Mouse (Mus musculus): ENCODE measurements at regions not wholly inside any gene's neighbourhood (a gene's known extent, or its start where the extent isn't known, plus 50 kb on each side); places are given as distances from the start of the nearest gene placed in this dataset.
"Not testable (repeated sequence)": the region's sequence is repeated elsewhere in the genome, so short reads cannot be mapped to it uniquely, and the experiment has no call there.

DNA sequence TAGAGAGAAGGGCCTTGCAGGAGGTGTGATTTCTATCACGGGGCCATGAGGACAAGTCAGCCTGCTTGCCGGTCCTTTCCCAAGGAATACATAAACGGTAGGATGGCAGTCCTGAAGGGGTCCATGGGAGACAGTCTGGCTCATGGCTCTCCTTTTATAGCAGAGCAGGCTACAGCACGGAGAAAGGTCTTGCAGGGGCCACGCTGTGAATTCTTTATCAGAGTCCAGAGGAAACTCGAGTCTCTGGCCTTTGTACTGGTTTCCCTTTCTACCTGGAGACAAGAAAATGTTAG lies 1984.0 kb downstream of the 4930444P10Rik start:
- H3K27ac ChIP-seq (replicated peaks; ENCODE audit: low read depth, low read length): no peak overlapping the region

DNA sequence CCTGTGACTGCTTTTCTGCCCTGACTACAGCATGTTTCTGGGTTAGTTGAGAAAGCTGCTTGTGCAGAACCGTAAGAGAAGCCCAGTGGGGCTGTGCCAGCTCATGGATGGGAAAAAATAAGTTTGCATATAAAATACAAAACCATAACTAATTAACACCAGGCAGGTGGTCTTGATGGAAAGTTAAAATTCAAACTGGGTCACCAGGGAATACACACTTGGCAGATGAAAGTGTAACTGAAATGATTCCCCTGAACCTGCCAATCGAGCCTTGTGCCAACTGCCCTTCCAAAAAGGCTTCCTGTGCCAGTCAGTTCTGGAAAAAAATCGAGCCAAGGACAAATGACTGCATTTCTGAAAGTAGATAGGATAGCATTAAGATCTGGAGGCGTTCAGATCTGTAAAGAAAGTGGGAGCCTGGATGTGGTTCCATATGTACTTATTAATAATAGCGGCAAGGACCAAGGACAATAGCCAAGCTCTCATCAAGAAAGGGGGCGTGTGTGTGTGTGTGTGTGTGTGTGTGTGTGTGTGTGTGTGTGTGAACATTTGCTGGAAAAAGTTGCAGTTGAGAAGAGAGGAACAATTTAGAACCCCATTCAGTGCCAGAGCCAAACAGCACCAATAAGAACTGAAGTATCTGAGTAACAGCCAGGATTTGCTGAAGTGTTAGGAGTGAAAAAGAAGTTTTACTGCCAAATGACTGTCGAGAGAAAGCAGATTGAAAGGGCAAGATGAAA lies 1984.5 kb downstream of the 4930444P10Rik start:
- Histone ChIP-seq H3K36me3 (ENCODE audit: control insufficient read depth, insufficient read depth, low read length) (no peaks in the 10 kb centered on the region), H3K9me3 (ENCODE audit: control insufficient read depth, low read length) (0 out of 2 replicates have a peak, but pooled peaks cover 5% of the 10 kb centered on the region), H3K27ac (replicated peaks; ENCODE audit: low read depth, low read length) (no peak overlapping the region), H3K27me3 (ENCODE audit: control insufficient read depth, insufficient read depth, low read length) (no peaks in the 10 kb centered on the region), H3K4me2 (ENCODE audit: low read length) (no peak overlapping the region), H3K4me1 (ENCODE audit: control insufficient read depth, insufficient read depth, low read length) (no peaks in the 10 kb centered on the region), H3K9ac (replicated peaks; ENCODE audit: low read length) (no peak overlapping the region), H3K4me3 (replicated peaks; ENCODE audit: low read depth, low read length) (no peak overlapping the region)
- ATAC-seq (ENCODE audit: low FRiP score, low TSS enrichment) (peak; percentile 60; the same call in 1 of the 2 replicates), DNase-seq (peak; percentile 65)
- 66% methylated on average over 7 of the region's 7 CpGs for WGBS

More for the DNA sequence above, 1984.0 kb downstream of the 4930444P10Rik start:
- H3K27me3 ChIP-seq (ENCODE audit: control insufficient read depth, insufficient read depth, low read length): no peaks in the 10 kb centered on the region
- H3K4me2 ChIP-seq (ENCODE audit: low read length): no peak overlapping the region
- ATAC-seq (ENCODE audit: low FRiP score, low TSS enrichment) (no peak), DNase-seq (no peak)
- H3K9me3 ChIP-seq (ENCODE audit: control insufficient read depth, low read length): 0 out of 2 replicates have a peak, but pooled peaks cover 5% of the 10 kb centered on the region
- no peaks in the 10 kb centered on the region for H3K4me1 ChIP-seq (ENCODE audit: control insufficient read depth, insufficient read depth, low read length)
- H3K4me3 ChIP-seq (replicated peaks; ENCODE audit: low read depth, low read length): no peak overlapping the region
- H3K36me3 ChIP-seq (ENCODE audit: control insufficient read depth, insufficient read depth, low read length): no peaks in the 10 kb centered on the region
- 49% methylated on average over 6 of the region's 6 CpGs for WGBS
- no peak overlapping the region for H3K9ac ChIP-seq (replicated peaks; ENCODE audit: low read length)

DNA sequence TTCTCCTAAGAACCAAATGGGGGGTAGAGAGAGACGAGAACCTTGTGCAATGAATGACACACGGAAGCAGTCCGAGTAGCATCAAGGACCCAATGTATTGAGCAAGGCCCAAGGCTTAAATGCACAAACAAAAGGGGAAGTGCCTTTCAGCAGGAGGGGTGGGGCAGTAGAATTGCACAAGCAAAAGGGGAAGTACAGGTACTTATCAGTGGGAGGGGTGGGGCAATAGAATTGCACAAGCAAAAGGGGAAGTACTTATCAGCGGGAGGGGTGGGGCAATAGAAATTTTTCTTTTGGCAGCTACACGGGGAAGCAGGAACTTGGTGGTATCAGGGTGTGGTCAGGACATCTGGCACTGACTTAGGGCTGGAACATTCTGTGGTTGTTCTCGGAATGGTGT lies 1987.6 kb downstream of the 4930444P10Rik start:
- not testable (repeated sequence) for ATAC-seq (ENCODE audit: low FRiP score, low TSS enrichment); H3K9ac ChIP-seq (replicated peaks; ENCODE audit: low read length); H3K4me1 ChIP-seq (ENCODE audit: control insufficient read depth, insufficient read depth, low read length); H3K4me2 ChIP-seq (ENCODE audit: low read length); H3K27me3 ChIP-seq (ENCODE audit: control insufficient read depth, insufficient read depth, low read length); H3K36me3 ChIP-seq (ENCODE audit: control insufficient read depth, insufficient read depth, low read length); DNase-seq; H3K27ac ChIP-seq (replicated peaks; ENCODE audit: low read depth, low read length); H3K4me3 ChIP-seq (replicated peaks; ENCODE audit: low read depth, low read length); H3K9me3 ChIP-seq (ENCODE audit: control insufficient read depth, low read length)
- WGBS: 97% methylated on average over 6 of the region's 6 CpGs

DNA sequence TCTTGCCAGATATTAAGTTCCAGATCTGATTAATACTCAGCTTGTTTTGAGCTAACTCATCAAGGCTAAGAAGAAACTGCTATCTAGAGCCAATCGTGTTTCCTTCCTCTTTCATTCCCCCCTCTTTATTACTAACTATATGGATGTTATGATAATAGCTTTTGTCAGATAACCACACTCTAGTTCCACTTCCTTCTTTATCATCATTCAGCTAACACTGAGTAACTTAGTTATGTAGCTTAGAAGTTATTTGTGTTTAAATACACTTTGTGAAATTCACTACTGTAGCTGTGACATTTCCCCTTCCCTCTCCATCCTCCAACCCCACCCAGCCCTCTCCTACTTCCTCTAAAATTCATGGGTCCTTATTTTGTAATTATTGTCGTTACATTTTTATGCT lies 1988.6 kb downstream of the 4930444P10Rik start:
- no peak for DNase-seq
- Histone ChIP-seq H3K4me1 (ENCODE audit: control insufficient read depth, insufficient read depth, low read length) (no peaks in the 10 kb centered on the region), H3K36me3 (ENCODE audit: control insufficient read depth, insufficient read depth, low read length) (no peaks in the 10 kb centered on the region), H3K27me3 (ENCODE audit: control insufficient read depth, insufficient read depth, low read length) (no peaks in the 10 kb centered on the region), H3K4me2 (ENCODE audit: low read length) (no peak overlapping the region), H3K9ac (replicated peaks; ENCODE audit: low read length) (no peak overlapping the region), H3K4me3 (replicated peaks; ENCODE audit: low read depth, low read length) (no peak overlapping the region), H3K9me3 (ENCODE audit: control insufficient read depth, low read length) (0 out of 2 replicates have a peak, but pooled peaks cover 5% of the 10 kb centered on the region), H3K27ac (replicated peaks; ENCODE audit: low read depth, low read length) (no peak overlapping the region)
- WGBS: 90% methylated on average over 2 of the region's 2 CpGs
- ATAC-seq (ENCODE audit: low FRiP score, low TSS enrichment): no peak

DNA sequence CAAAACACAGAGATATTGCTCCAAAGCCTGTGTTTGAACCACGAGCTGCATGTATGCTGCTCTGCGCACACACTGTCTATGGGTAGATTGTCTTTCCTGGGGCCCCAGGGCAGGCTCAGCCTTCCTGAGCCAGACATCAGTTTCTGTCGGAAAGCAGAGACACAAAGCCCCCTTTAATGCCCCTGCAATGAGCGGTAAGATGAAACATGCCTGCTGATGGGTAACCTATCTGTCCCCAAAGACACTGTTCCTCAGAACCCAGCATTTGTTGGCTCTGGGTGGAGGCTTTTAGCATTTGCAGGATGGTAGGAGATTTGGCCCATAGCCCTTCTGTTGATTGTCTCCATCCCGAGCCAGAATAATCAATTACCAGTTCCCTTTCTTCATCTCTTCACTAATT lies 1994.1 kb downstream of the 4930444P10Rik start:
- no peaks in the 10 kb centered on the region for H3K9me3 ChIP-seq (ENCODE audit: control insufficient read depth, low read length)
- DNase-seq (peak; percentile 8), ATAC-seq (ENCODE audit: low FRiP score, low TSS enrichment) (no peak)
- H3K4me1 ChIP-seq (ENCODE audit: control insufficient read depth, insufficient read depth, low read length): peaks cover 10% of the 10 kb centered on the region; the same call in 1 of the 2 replicates
- H3K27me3 ChIP-seq (ENCODE audit: control insufficient read depth, insufficient read depth, low read length): no peaks in the 10 kb centered on the region
- no peaks in the 10 kb centered on the region for H3K36me3 ChIP-seq (ENCODE audit: control insufficient read depth, insufficient read depth, low read length)
- H3K9ac ChIP-seq (replicated peaks; ENCODE audit: low read length): no peak overlapping the region
- H3K4me2 ChIP-seq (ENCODE audit: low read length): no peak overlapping the region
- no peak overlapping the region for H3K4me3 ChIP-seq (replicated peaks; ENCODE audit: low read depth, low read length)
- H3K27ac ChIP-seq (replicated peaks; ENCODE audit: low read depth, low read length): no peak overlapping the region
- 41% methylated on average over 5 of the region's 5 CpGs for WGBS

DNA sequence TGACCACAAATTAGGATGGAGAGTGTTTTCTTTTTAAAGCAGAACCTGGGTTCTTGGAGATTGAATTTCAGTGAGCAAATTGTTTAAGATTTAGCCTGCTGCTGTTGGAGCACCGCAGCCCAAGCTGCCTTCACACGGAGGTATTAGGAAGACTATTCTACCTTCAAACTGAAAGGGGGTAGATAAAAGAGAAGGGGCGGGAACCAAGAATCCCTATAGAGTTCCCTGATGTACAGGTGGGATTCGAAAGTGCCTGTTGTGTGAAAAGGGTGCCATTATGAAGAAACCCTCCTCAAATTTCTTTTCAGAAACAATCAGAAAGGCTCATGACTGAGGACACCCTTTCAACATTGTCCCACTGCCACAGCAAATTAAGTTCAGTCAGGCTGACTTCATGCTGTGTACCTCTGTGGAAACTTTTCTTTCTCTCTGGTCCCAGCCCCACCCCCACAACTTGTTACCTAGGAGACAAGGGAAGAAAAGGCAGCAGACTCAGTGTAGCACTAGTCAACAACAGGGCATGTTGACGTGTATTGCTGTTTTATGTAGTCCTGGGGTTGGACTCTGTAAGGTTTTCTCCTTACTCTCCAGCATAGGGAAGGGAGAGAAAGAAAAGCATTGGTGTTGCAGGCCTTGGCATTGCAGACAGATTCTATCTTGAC lies 1995.4 kb downstream of the 4930444P10Rik start:
- Histone ChIP-seq H3K9me3 (ENCODE audit: control insufficient read depth, low read length) (no peaks in the 10 kb centered on the region), H3K4me3 (replicated peaks; ENCODE audit: low read depth, low read length) (no peak overlapping the region), H3K9ac (replicated peaks; ENCODE audit: low read length) (no peak overlapping the region), H3K4me1 (ENCODE audit: control insufficient read depth, insufficient read depth, low read length) (peaks cover 10% of the 10 kb centered on the region; the same call in 1 of the 2 replicates), H3K4me2 (ENCODE audit: low read length) (no peak overlapping the region), H3K36me3 (ENCODE audit: control insufficient read depth, insufficient read depth, low read length) (no peaks in the 10 kb centered on the region), H3K27ac (replicated peaks; ENCODE audit: low read depth, low read length) (no peak overlapping the region), H3K27me3 (ENCODE audit: control insufficient read depth, insufficient read depth, low read length) (no peaks in the 10 kb centered on the region)
- ATAC-seq (ENCODE audit: low FRiP score, low TSS enrichment): peak; percentile 66; the same call in 1 of the 2 replicates
- WGBS: 4% methylated on average over 5 of the region's 5 CpGs
- peak; percentile 42 for DNase-seq

DNA sequence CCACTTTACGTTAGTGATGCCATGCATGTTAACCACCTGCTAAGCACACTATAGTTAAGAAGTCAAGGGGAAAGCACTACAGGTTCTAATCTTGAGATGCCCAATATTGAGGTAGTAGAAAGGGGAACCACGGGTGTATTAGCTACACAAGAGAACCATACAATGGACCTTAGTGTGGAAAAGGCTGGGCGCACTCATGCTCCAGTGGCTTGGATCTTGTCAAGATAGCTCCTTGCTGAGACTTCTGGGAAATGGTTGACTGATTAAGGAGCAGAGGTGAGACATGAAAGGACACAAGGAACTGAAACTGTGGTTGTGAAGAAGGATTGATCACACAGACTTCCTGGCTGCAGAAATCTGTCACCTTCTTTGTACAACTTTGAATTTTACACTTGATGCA lies 2028.3 kb downstream of the 4930444P10Rik start:
- no peaks in the 10 kb centered on the region for H3K4me1 ChIP-seq (ENCODE audit: control insufficient read depth, insufficient read depth, low read length)
- ATAC-seq (ENCODE audit: low FRiP score, low TSS enrichment) (no peak), DNase-seq (no peak)
- H3K36me3 ChIP-seq (ENCODE audit: control insufficient read depth, insufficient read depth, low read length): no peaks in the 10 kb centered on the region
- H3K9ac ChIP-seq (replicated peaks; ENCODE audit: low read length): no peak overlapping the region
- no peaks in the 10 kb centered on the region for H3K27me3 ChIP-seq (ENCODE audit: control insufficient read depth, insufficient read depth, low read length)
- H3K4me3 ChIP-seq (replicated peaks; ENCODE audit: low read depth, low read length): no peak overlapping the region
- no peaks in the 10 kb centered on the region for H3K9me3 ChIP-seq (ENCODE audit: control insufficient read depth, low read length)
- WGBS: 83% methylated on average over 3 of the region's 3 CpGs
- no peak overlapping the region for H3K4me2 ChIP-seq (ENCODE audit: low read length)
- no peak overlapping the region for H3K27ac ChIP-seq (replicated peaks; ENCODE audit: low read depth, low read length)

DNA sequence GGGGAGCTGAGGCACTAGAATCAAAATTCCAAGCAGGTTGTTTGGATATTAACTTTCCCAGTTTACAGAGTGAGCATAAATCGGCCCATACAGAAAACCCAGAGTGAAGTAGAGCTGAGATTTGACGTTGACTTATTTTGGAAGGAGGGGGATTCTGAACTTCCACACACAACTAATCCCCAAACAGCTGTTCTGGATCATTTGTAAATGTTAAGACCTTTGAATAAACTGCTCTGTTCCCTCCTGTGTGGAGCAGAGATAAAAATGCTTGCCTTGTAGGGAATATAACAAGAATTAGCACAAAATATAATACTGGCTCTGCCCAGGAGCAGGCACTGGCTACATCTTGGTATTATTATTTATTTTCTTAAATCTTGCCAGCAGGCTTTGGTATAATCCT lies 2057.0 kb downstream of the 4930444P10Rik start:
- H3K9ac ChIP-seq (replicated peaks; ENCODE audit: low read length): no peak overlapping the region
- 53% methylated on average over 2 of the region's 2 CpGs for WGBS

DNA sequence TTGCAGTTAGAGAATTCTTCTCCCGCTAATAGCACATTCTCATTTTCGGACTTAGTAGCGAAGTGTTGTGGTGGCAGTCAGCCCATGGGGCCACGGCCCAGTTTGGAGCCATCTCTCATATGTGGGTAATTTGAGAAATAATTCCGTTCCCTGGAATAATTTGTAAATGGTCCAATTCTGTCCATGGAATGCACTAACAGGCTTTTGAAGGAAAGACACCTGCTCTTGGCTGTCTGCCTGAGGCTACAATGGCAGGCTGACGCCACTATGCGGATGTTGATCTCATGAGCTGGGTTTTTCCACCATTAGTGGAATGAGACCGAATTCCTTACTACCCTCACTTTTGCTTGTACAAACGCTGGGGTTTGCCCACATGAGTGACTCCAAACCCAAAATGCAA lies 2081.6 kb downstream of the 4930444P10Rik start:
- H3K27ac ChIP-seq (replicated peaks; ENCODE audit: low read depth, low read length): no peak overlapping the region
- ATAC-seq (ENCODE audit: low FRiP score, low TSS enrichment): no peak
- no peaks in the 10 kb centered on the region for H3K4me1 ChIP-seq (ENCODE audit: control insufficient read depth, insufficient read depth, low read length)
- H3K4me3 ChIP-seq (replicated peaks; ENCODE audit: low read depth, low read length): no peak overlapping the region
- no peaks in the 10 kb centered on the region for H3K9me3 ChIP-seq (ENCODE audit: control insufficient read depth, low read length)
- H3K27me3 ChIP-seq (ENCODE audit: control insufficient read depth, insufficient read depth, low read length): no peaks in the 10 kb centered on the region
- H3K4me2 ChIP-seq (ENCODE audit: low read length): no peak overlapping the region
- 84% methylated on average over 9 of the region's 9 CpGs for WGBS
- no peaks in the 10 kb centered on the region for H3K36me3 ChIP-seq (ENCODE audit: control insufficient read depth, insufficient read depth, low read length)
- no peak for DNase-seq
- H3K9ac ChIP-seq (replicated peaks; ENCODE audit: low read length): no peak overlapping the region

More for the DNA sequence above, 2057.0 kb downstream of the 4930444P10Rik start:
- no peak overlapping the region for H3K4me2 ChIP-seq (ENCODE audit: low read length)
- H3K4me1 ChIP-seq (ENCODE audit: control insufficient read depth, insufficient read depth, low read length): no peaks in the 10 kb centered on the region
- no peak for DNase-seq
- no peak overlapping the region for H3K27ac ChIP-seq (replicated peaks; ENCODE audit: low read depth, low read length)
- no peaks in the 10 kb centered on the region for H3K36me3 ChIP-seq (ENCODE audit: control insufficient read depth, insufficient read depth, low read length)
- no peak overlapping the region for H3K4me3 ChIP-seq (replicated peaks; ENCODE audit: low read depth, low read length)
- H3K27me3 ChIP-seq (ENCODE audit: control insufficient read depth, insufficient read depth, low read length): no peaks in the 10 kb centered on the region
- H3K9me3 ChIP-seq (ENCODE audit: control insufficient read depth, low read length): no peaks in the 10 kb centered on the region
- no peak for ATAC-seq (ENCODE audit: low FRiP score, low TSS enrichment)
